In genomic region chr15:79688268-79688956, GRCm38 (mm10) we compare ENCODE assay signal across 8 mouse cellular contexts. TPM values are rescaled to one million over a fixed set of nuclear protein-coding genes. Genes with fewer than 3 reads are reported as not detected.
A peak's percentile ranks its signal among the peaks of the same experiment; 100 is the strongest.
DNase-seq lines count a peak whose midpoint lies in the region; ATAC-seq and TF ChIP-seq lines count a peak whose summit lies in the region.

No protein-coding gene starts in this region.

- no peak for TF ChIP-seq CTCF in E14TG2a.4 (conservative IDR thresholded peaks at IDR 0.05; ENCODE audit: low read length)

- peak overlapping the region; percentile 98 for H3K9ac ChIP-seq in heart, embryonic 13.5 days
- peak overlapping the region; percentile 94 for H3K9ac ChIP-seq in forebrain, embryonic 15.5 days (replicated peaks)
- H3K9ac ChIP-seq in liver, embryonic 16.5 days (ENCODE audit: low read depth, low read length) = peak overlapping the region; percentile 98

- peak overlapping the region; percentile 95 for H3K4me2 ChIP-seq in heart, embryonic 13.5 days
- peak overlapping the region; percentile 60 for H3K4me2 ChIP-seq in forebrain, embryonic 15.5 days (replicated peaks)
- H3K4me2 ChIP-seq in liver, embryonic 16.5 days (ENCODE audit: low read depth, low read length) = peak overlapping the region; percentile 89

- peak overlapping the region; percentile 95 for H3K27ac ChIP-seq in heart, embryonic 13.5 days (replicated peaks)
- peak overlapping the region; percentile 92 for H3K27ac ChIP-seq in forebrain, embryonic 15.5 days (replicated peaks)
- peak overlapping the region; percentile 99 for H3K27ac ChIP-seq in liver, embryonic 16.5 days (ENCODE audit: low read length)

- H3K36me3 ChIP-seq in heart, embryonic 13.5 days = no peaks in the 10 kb centered on the region
- H3K36me3 ChIP-seq in E14TG2a.4 (ENCODE audit: insufficient read depth, low read length) = peaks cover 40% of the 10 kb centered on the region
- H3K36me3 ChIP-seq in forebrain, embryonic 15.5 days = no peaks in the 10 kb centered on the region
- H3K36me3 ChIP-seq in liver, embryonic 16.5 days (ENCODE audit: control insufficient read depth, insufficient read depth) = no peaks in the 10 kb centered on the region

- no peak for ATAC-seq in heart, embryonic 13.5 days (ENCODE audit: extremely low read depth, insufficient number of reproducible peaks, low FRiP score, low TSS enrichment)
- ATAC-seq in forebrain, embryonic 15.5 days (replicated peaks) = no peak
- ATAC-seq in liver, embryonic 16.5 days (ENCODE audit: low read depth) = no peak
- ATAC-seq in erythroid progenitor cell, adult 5-6 weeks (replicated peaks; ENCODE audit: low FRiP score, poor library complexity, severe bottlenecking) = no peak

- no peak for DNase-seq in heart, postnatal 14 days
- no peak for DNase-seq in layer of hippocampus, postnatal 36 days
- DNase-seq in left cerebral cortex, postnatal 25 days (ENCODE audit: low spot score in 2 of 2) = no peak

- 6% methylated on average over 8 of the region's 8 CpGs for WGBS in heart, embryonic 13.5 days
- WGBS in forebrain, embryonic 15.5 days = 3% methylated on average over 8 of the region's 8 CpGs
- 7% methylated on average over 8 of the region's 8 CpGs for WGBS in liver, embryonic 16.5 days (ENCODE audit: insufficient replicate concordance)

- peak overlapping the region; percentile 83 for H3K4me3 ChIP-seq in heart, embryonic 13.5 days
- peak overlapping the region; percentile 93 for H3K4me3 ChIP-seq in E14TG2a.4 (replicated peaks; ENCODE audit: low read length)
- H3K4me3 ChIP-seq in forebrain, embryonic 15.5 days = peak overlapping the region; percentile 77
- H3K4me3 ChIP-seq in liver, embryonic 16.5 days (ENCODE audit: low read depth, low read length) = peak overlapping the region; percentile 92

- no peaks in the 10 kb centered on the region for H3K9me3 ChIP-seq in heart, embryonic 13.5 days
- H3K9me3 ChIP-seq in E14TG2a.4 (ENCODE audit: low read length) = no peaks in the 10 kb centered on the region
- H3K9me3 ChIP-seq in forebrain, embryonic 15.5 days = no peaks in the 10 kb centered on the region
- H3K9me3 ChIP-seq in liver, embryonic 16.5 days (replicated peaks; ENCODE audit: control insufficient read depth, low read length) = no peaks in the 10 kb centered on the region

- intact Hi-C loops in heart, postnatal 14 days (cut with DNase I) = no loop called here
- intact Hi-C loops in left cerebral cortex, postnatal 25 days (cut with DNase I) = loop anchor here (1.0 kb wide), 1 partner anchor 29 kb away; the partner anchor contains the start of gene Cby1

- H3K27me3 ChIP-seq in heart, embryonic 13.5 days (replicated peaks) = no peaks in the 10 kb centered on the region
- no peaks in the 10 kb centered on the region for H3K27me3 ChIP-seq in E14TG2a.4 (ENCODE audit: insufficient read depth, low read length)
- H3K27me3 ChIP-seq in forebrain, embryonic 15.5 days = no peaks in the 10 kb centered on the region
- H3K27me3 ChIP-seq in liver, embryonic 16.5 days (ENCODE audit: control insufficient read depth, insufficient read depth, low read depth, low read length) = no peaks in the 10 kb centered on the region

- peaks cover 67% of the 10 kb centered on the region for H3K4me1 ChIP-seq in heart, embryonic 13.5 days
- peaks cover 72% of the 10 kb centered on the region for H3K4me1 ChIP-seq in E14TG2a.4 (replicated peaks; ENCODE audit: low read depth, low read length)
- peaks cover 69% of the 10 kb centered on the region for H3K4me1 ChIP-seq in forebrain, embryonic 15.5 days
- H3K4me1 ChIP-seq in liver, embryonic 16.5 days (ENCODE audit: control insufficient read depth, low read depth, low read length) = peaks cover 65% of the 10 kb centered on the region

RNA-seq across cellular contexts. Expression of gene Josd1, which starts 0.7 kb away (rescaled TPM):
- polyA plus RNA-seq in heart, embryonic 13.5 days (2015; fragmentation: Nextera tagmentation; extraction: Ambion mirVana) = 19.8 and 20.4 TPM in 2 replicates
- total RNA-seq in heart, postnatal 14 days (2021) = 10 to 100 TPM; 28.1 to 30.9 TPM
- 23.3 and 26.8 TPM in 2 replicates for polyA plus RNA-seq in forebrain, embryonic 15.5 days (2015; fragmentation: Nextera tagmentation; extraction: Ambion mirVana)
- 19.2 and 21.6 TPM in 2 replicates for polyA plus RNA-seq in liver, embryonic 16.5 days (2015; fragmentation: Nextera tagmentation; extraction: Ambion mirVana)
- 17.7 and 18.4 TPM in 2 replicates for total RNA-seq in erythroid progenitor cell, adult 5-6 weeks (2015; ENCODE audit: low replicate concordance)
- 17.3 and 27.6 TPM in 2 replicates for total RNA-seq in erythroid progenitor cell, adult 5-6 weeks (2017; ENCODE audit: low replicate concordance)
- total RNA-seq in layer of hippocampus, postnatal 36 days (2021) = 10 to 100 TPM; 48.4 to 50.1 TPM
- total RNA-seq in left cerebral cortex, postnatal 25 days (2021) = 10 to 100 TPM; 71.7 to 71.8 TPM

RNA-seq across cellular contexts. Expression of gene Gtpbp1, which starts 2.2 kb away (rescaled TPM):
- polyA plus RNA-seq in heart, embryonic 13.5 days (2015; fragmentation: Nextera tagmentation; extraction: Ambion mirVana) = 27.0 and 29.5 TPM in 2 replicates
- 10 to 100 TPM; 30.3 to 33.2 TPM for total RNA-seq in heart, postnatal 14 days (2021)
- polyA plus RNA-seq in forebrain, embryonic 15.5 days (2015; fragmentation: Nextera tagmentation; extraction: Ambion mirVana) = 53.9 and 58.0 TPM in 2 replicates
- polyA plus RNA-seq in liver, embryonic 16.5 days (2015; fragmentation: Nextera tagmentation; extraction: Ambion mirVana) = 26.2 and 28.5 TPM in 2 replicates
- 43.6 and 63.1 TPM in 2 replicates for total RNA-seq in erythroid progenitor cell, adult 5-6 weeks (2015; ENCODE audit: low replicate concordance)
- 64.1 and 94.1 TPM in 2 replicates for total RNA-seq in erythroid progenitor cell, adult 5-6 weeks (2017; ENCODE audit: low replicate concordance)
- total RNA-seq in layer of hippocampus, postnatal 36 days (2021) = 10 to 100 TPM; 48.6 to 51.6 TPM
- total RNA-seq in left cerebral cortex, postnatal 25 days (2021) = 10 to 100 TPM; 42.5 to 47.7 TPM

RNA-seq across cellular contexts. Expression of gene Tomm22, which starts 17.8 kb away (rescaled TPM):
- 199 and 240 TPM in 2 replicates for polyA plus RNA-seq in heart, embryonic 13.5 days (2015; fragmentation: Nextera tagmentation; extraction: Ambion mirVana)
- total RNA-seq in heart, postnatal 14 days (2021) = 100 to 1,000 TPM; 109 to 139 TPM
- polyA plus RNA-seq in forebrain, embryonic 15.5 days (2015; fragmentation: Nextera tagmentation; extraction: Ambion mirVana) = 264 and 266 TPM in 2 replicates
- 116 and 125 TPM in 2 replicates for polyA plus RNA-seq in liver, embryonic 16.5 days (2015; fragmentation: Nextera tagmentation; extraction: Ambion mirVana)
- 70.8 and 73.9 TPM in 2 replicates for total RNA-seq in erythroid progenitor cell, adult 5-6 weeks (2015; ENCODE audit: low replicate concordance)
- 54.8 and 62.5 TPM in 2 replicates for total RNA-seq in erythroid progenitor cell, adult 5-6 weeks (2017; ENCODE audit: low replicate concordance)
- total RNA-seq in layer of hippocampus, postnatal 36 days (2021) = 100 to 1,000 TPM; 101 to 108 TPM
- 100 to 1,000 TPM in 1 of 2 experiments, 10 to 100 TPM in 1; 97.8 to 100 TPM for total RNA-seq in left cerebral cortex, postnatal 25 days (2021)

RNA-seq across cellular contexts. Expression of gene Cby1, which starts 29.4 kb away (rescaled TPM):
- 41.3 and 47.8 TPM in 2 replicates for polyA plus RNA-seq in heart, embryonic 13.5 days (2015; fragmentation: Nextera tagmentation; extraction: Ambion mirVana)
- total RNA-seq in heart, postnatal 14 days (2021) = 10 to 100 TPM; 24.7 to 24.9 TPM
- 116 and 124 TPM in 2 replicates for polyA plus RNA-seq in forebrain, embryonic 15.5 days (2015; fragmentation: Nextera tagmentation; extraction: Ambion mirVana)
- 10.2 and 11.8 TPM in 2 replicates for polyA plus RNA-seq in liver, embryonic 16.5 days (2015; fragmentation: Nextera tagmentation; extraction: Ambion mirVana)
- 3.6 and 6.3 TPM in 2 replicates for total RNA-seq in erythroid progenitor cell, adult 5-6 weeks (2015; ENCODE audit: low replicate concordance)
- total RNA-seq in erythroid progenitor cell, adult 5-6 weeks (2017; ENCODE audit: low replicate concordance) = 13.0 and 15.4 TPM in 2 replicates
- total RNA-seq in layer of hippocampus, postnatal 36 days (2021) = 10 to 100 TPM; 43.2 to 44.3 TPM
- total RNA-seq in left cerebral cortex, postnatal 25 days (2021) = 10 to 100 TPM; 51.2 to 53.6 TPM

RNA-seq across cellular contexts. Expression of gene Fam227a, which starts 29.7 kb away (rescaled TPM):
- polyA plus RNA-seq in heart, embryonic 13.5 days (2015; fragmentation: Nextera tagmentation; extraction: Ambion mirVana) = 0.65 and 1.1 TPM in 2 replicates
- total RNA-seq in heart, postnatal 14 days (2021) = 1 to 10 TPM; 1.4 to 2.1 TPM
- polyA plus RNA-seq in forebrain, embryonic 15.5 days (2015; fragmentation: Nextera tagmentation; extraction: Ambion mirVana) = 4.7 and 5.2 TPM in 2 replicates
- polyA plus RNA-seq in liver, embryonic 16.5 days (2015; fragmentation: Nextera tagmentation; extraction: Ambion mirVana) = 0.14 and 0.15 TPM in 2 replicates
- 3.2 TPM in 1 of 2 replicates, not detected in the other for total RNA-seq in erythroid progenitor cell, adult 5-6 weeks (2015; ENCODE audit: low replicate concordance)
- total RNA-seq in erythroid progenitor cell, adult 5-6 weeks (2017; ENCODE audit: low replicate concordance) = 4.4 and 8.6 TPM in 2 replicates
- 10 to 100 TPM in 1 of 2 experiments, 1 to 10 TPM in 1; 9.7 to 16.0 TPM for total RNA-seq in layer of hippocampus, postnatal 36 days (2021)
- 10 to 100 TPM in 1 of 2 experiments, 1 to 10 TPM in 1; 7.7 to 10.9 TPM for total RNA-seq in left cerebral cortex, postnatal 25 days (2021)
